Mouse (Mus musculus) ES-E14 (cell line): Measurements from ENCODE around the gene Olfr1061. TPM values are rescaled to one million over a fixed set of nuclear protein-coding genes. Genes with fewer than 3 reads are reported as not detected.
"Not testable (repeated sequence)": the region's sequence is repeated elsewhere in the genome, so short reads cannot be mapped to it uniquely, and the experiment has no call there.

Source experiments
- DNase-seq: peaks from one replicate; pipeline ENCODE4 v3.0.0-alpha.2; 2013; ENCODE audit warnings: low read depth, low spot score
- H3K27ac ChIP-seq: 2 replicates; pipeline ENCODE4 v1.5.1; 2012; ENCODE audit warnings: low read depth, mild to moderate bottlenecking, low read length, moderate library complexity, mixed read lengths; ENCODE audit not compliant: poor library complexity, insufficient read depth, severe bottlenecking
- H3K36me3 ChIP-seq: 2 replicates; pipeline ENCODE4 v1.6.1; 2012; ENCODE audit warnings: mild to moderate bottlenecking, low read length, moderate library complexity, mixed read lengths; ENCODE audit not compliant: control insufficient read depth, poor library complexity, insufficient read depth, severe bottlenecking
- H3K4me1 ChIP-seq, 2 experiments: fragments of 150-350 bp in 1 of 2; sonication (generic) in 1 of 2; 2 replicates each; pipeline ENCODE4 v1.6.1; 2012; ENCODE audit warnings: low read length in 2 of 2, mild to moderate bottlenecking in 1 of 2, mixed read lengths in 1 of 2; ENCODE audit not compliant: control insufficient read depth in 2 of 2, insufficient read depth in 2 of 2, poor library complexity in 1 of 2
- H3K4me3 ChIP-seq, 2 experiments: fragments of 150-350 bp in 1 of 2; sonication (generic) in 1 of 2; 2 replicates each; pipeline ENCODE4 v1.5.1; 2012; ENCODE audit warnings: low read length in 2 of 2, low read depth in 1 of 2, mild to moderate bottlenecking in 1 of 2, mixed read lengths in 1 of 2; ENCODE audit not compliant: insufficient read depth in 1 of 2, poor library complexity in 1 of 2, severe bottlenecking in 1 of 2
- H3K9ac ChIP-seq: 2 replicates; pipeline ENCODE4 v1.6.1; 2012; ENCODE audit warnings: low read depth, mild to moderate bottlenecking, low read length, mixed read lengths; ENCODE audit not compliant: poor library complexity, insufficient read depth, severe bottlenecking
- H3K9me3 ChIP-seq: fragments of 150-350 bp; sonication (generic); 2 replicates; pipeline ENCODE4 v1.6.1; 2012; ENCODE audit warnings: low read depth, mild to moderate bottlenecking, low read length; ENCODE audit not compliant: control insufficient read depth, insufficient read depth
- CHD2 ChIP-seq: IDR thresholded peaks from 2 replicates; pipeline ENCODE4 v1.6.1; 2014; ENCODE audit warnings: mild to moderate bottlenecking, low read depth, low read length, inconsistent platforms
- HCFC1 ChIP-seq: IDR thresholded peaks from 2 replicates; pipeline ENCODE4 v1.6.1; 2012; ENCODE audit warnings: low read length, inconsistent platforms, borderline replicate concordance; ENCODE audit not compliant: insufficient read depth
- MAFK ChIP-seq: IDR thresholded peaks from 2 replicates; pipeline ENCODE4 v1.6.1; 2014; ENCODE audit warnings: mild to moderate bottlenecking, low read depth, low read length, inconsistent platforms; ENCODE audit not compliant: insufficient read depth
- ZC3H11A ChIP-seq: IDR thresholded peaks from 2 replicates; pipeline ENCODE4 v1.6.1; 2012; ENCODE audit warnings: low read depth, mild to moderate bottlenecking, inconsistent platforms, low read length, borderline replicate concordance
- ZNF384 ChIP-seq: IDR thresholded peaks from 2 replicates; pipeline ENCODE4 v1.6.1; 2012; ENCODE audit warnings: low read depth, low read length, inconsistent platforms
- in situ Hi-C, 2 experiments: fragments of 600-800 bp; cut with MboI; formaldehyde crosslinking; loops; one replicate each; pipeline ENCODE4 v1.15.1; 2025; ENCODE audit warnings: low sequenced_read_pairs in 2 of 2, inconsistent platforms in 1 of 2; ENCODE audit not compliant: unreplicated experiment in 2 of 2
- total RNA-seq: library from RNA; depleted of rRNA; stranded (reverse); fragments of 300-350 nt; gene quantifications from 2 replicates; pipeline ENCODE4 v1.2.3, GENCODE M21; 2012; rRNA removed

Olfr1061 gene
- total RNA-seq, 1 experiment: not detected

- no peak overlapping the region for H3K4me3 ChIP-seq
- H3K27ac ChIP-seq: no peak overlapping the region; the same call in 1 of the 2 replicates
- H3K4me1 ChIP-seq: no peaks in the 10 kb centered on the region; a peak in 1 of 4 replicates
- no peak overlapping the region for H3K9ac ChIP-seq
- no peaks in the 10 kb centered on the region for H3K9me3 ChIP-seq
- in situ Hi-C loops: no loop called here
- no peaks in the 10 kb centered on the region for H3K36me3 ChIP-seq
- DNase-seq: no peak
- no peak for TF ChIP-seq CHD2
Measured at GRCm38 (mm10) chr2:86395114-86395513, 18.7 kb downstream of the Olfr1061 start.

- H3K4me1 ChIP-seq, H3K36me3 ChIP-seq, DNase-seq, in situ Hi-C loops, H3K9me3 ChIP-seq, H3K27ac ChIP-seq, H3K9ac ChIP-seq, H3K4me3 ChIP-seq: not testable (repeated sequence)
Measured at GRCm38 (mm10) chr2:86388461-86388860, 25.4 kb downstream of the Olfr1061 start, which contains the start of gene Olfr1058. Olfr1058 (minus strand) TSS chr2:86388561.

- Histone ChIP-seq H3K4me3 (no peak within 1 kb of the TSS), H3K9me3 (no peaks in the 10 kb centered on the region), H3K27ac (no peak within 1 kb of the TSS), H3K4me1 (no peaks in the 10 kb centered on the region), H3K36me3 (no peaks in the 10 kb centered on the region), H3K9ac (no peak within 1 kb of the TSS)
- in situ Hi-C loops: no loop called here
- TF ChIP-seq MAFK (no peak), ZNF384 (no peak), ZC3H11A (no peak), HCFC1 (no peak), CHD2 (no peak)
- no peak for DNase-seq
Measured at GRCm38 (mm10) chr2:86378293-86378692, 35.6 kb downstream of the Olfr1061 start, which contains the start of gene Olfr1057. Olfr1057 (minus strand) TSS chr2:86378393.

- H3K27ac ChIP-seq, in situ Hi-C loops, H3K9me3 ChIP-seq, H3K9ac ChIP-seq, H3K4me1 ChIP-seq, H3K36me3 ChIP-seq, H3K4me3 ChIP-seq: not testable (repeated sequence)
- 0 out of 2 replicates have a peak, but pooled peaks have one; percentile 46 for TF ChIP-seq ZNF384
- peak; percentile 29 for DNase-seq
Measured at GRCm38 (mm10) chr2:86366342-86366741, 47.5 kb downstream of the Olfr1061 start.

Other genes with a start within 250 kb of the Olfr1061 start
- not detected in 2 replicates for gene Olfr1043, start 246.5 kb downstream of the Olfr1061 start, total RNA-seq
- not detected in 2 replicates for gene Olfr1044, start 236.2 kb downstream of the Olfr1061 start, total RNA-seq
- gene Olfr52, start 228.4 kb downstream of the Olfr1061 start, total RNA-seq: not detected in 2 replicates
- gene Olfr1045, start 211.0 kb downstream of the Olfr1061 start, total RNA-seq: not detected in 2 replicates
- not detected in 2 replicates for gene Olfr1046, start 194.7 kb downstream of the Olfr1061 start, total RNA-seq
- not detected in 2 replicates for gene Olfr1047, start 182.6 kb downstream of the Olfr1061 start, total RNA-seq
- not detected in 2 replicates for gene Olfr1048, start 173.8 kb downstream of the Olfr1061 start, total RNA-seq
- not detected in 2 replicates for gene Olfr1049, start 155.7 kb downstream of the Olfr1061 start, total RNA-seq
- gene Olfr1051, start 135.0 kb downstream of the Olfr1061 start, total RNA-seq: not detected in 2 replicates
- gene Olfr1052, start 121.6 kb downstream of the Olfr1061 start, total RNA-seq: not detected in 2 replicates
- gene Olfr1053, start 98.8 kb downstream of the Olfr1061 start, total RNA-seq: not detected in 2 replicates
- gene Olfr1054, start 78.6 kb downstream of the Olfr1061 start, total RNA-seq: not detected in 2 replicates
- gene Olfr1055, start 63.8 kb downstream of the Olfr1061 start, total RNA-seq: not detected in 2 replicates
- not detected in 2 replicates for gene Olfr1056, start 51.6 kb downstream of the Olfr1061 start, total RNA-seq
- gene Olfr1057, start 35.7 kb downstream of the Olfr1061 start, total RNA-seq: not detected in 2 replicates
- gene Olfr1058, start 25.5 kb downstream of the Olfr1061 start, total RNA-seq: not detected in 2 replicates
- not detected in 2 replicates for gene Olfr1062, start 12.7 kb upstream of the Olfr1061 start, total RNA-seq
- not detected in 2 replicates for gene Olfr1065, start 36.5 kb upstream of the Olfr1061 start, total RNA-seq
- gene Olfr1066, start 42.2 kb upstream of the Olfr1061 start, total RNA-seq: not detected in 2 replicates
- gene Olfr228, start 73.3 kb upstream of the Olfr1061 start, total RNA-seq: not detected in 2 replicates
- gene Olfr1076, start 94.4 kb upstream of the Olfr1061 start, total RNA-seq: not detected in 2 replicates
- gene Olfr1079, start 128.4 kb upstream of the Olfr1061 start, total RNA-seq: not detected in 2 replicates
- not detected in 2 replicates for gene Olfr1080, start 144.2 kb upstream of the Olfr1061 start, total RNA-seq
- gene Olfr1082, start 184.9 kb upstream of the Olfr1061 start, total RNA-seq: not detected in 2 replicates
- gene Olfr1084, start 225.7 kb upstream of the Olfr1061 start, total RNA-seq: not detected in 2 replicates
- gene Olfr1085, start 248.0 kb upstream of the Olfr1061 start, total RNA-seq: not detected in 2 replicates